Mouse (Mus musculus) embryonic facial prominence, embryonic 11.5 days (tissue): ENCODE measurements around the gene Ankrd33. TPM values are rescaled to one million over a fixed set of nuclear protein-coding genes. Genes with fewer than 3 reads are reported as not detected.

Experiments
- ATAC-seq: fragments of 200-750 bp; cut with Nextera tagmentation; replicated peaks from 2 replicates; pipeline ENCODE4 v1.8.0; 2017; ENCODE audit warnings: low read depth; ENCODE audit not compliant: insufficient number of reproducible peaks, low FRiP score, low TSS enrichment
- DNase-seq: peaks from one replicate; pipeline ENCODE4 v3.0.0-alpha.2; 2015; ENCODE audit warnings: low spot score
- H3K27ac ChIP-seq: fragments of 300-500 bp; sonication (generic); replicated peaks from 2 replicates; pipeline ENCODE4 v1.5.1; 2014; ENCODE audit warnings: mild to moderate bottlenecking, low read depth, low read length, control low read depth
- H3K27me3 ChIP-seq: fragments of 300-500 bp; sonication (generic); 2 replicates; pipeline ENCODE4 v1.6.1; 2014; ENCODE audit warnings: mild to moderate bottlenecking, low read length, moderate library complexity, mixed read lengths; ENCODE audit not compliant: control insufficient read depth, insufficient read depth
- H3K36me3 ChIP-seq: fragments of 300-500 bp; sonication (generic); replicated peaks from 2 replicates; pipeline ENCODE4 v1.6.1; 2014; ENCODE audit warnings: low read depth, mild to moderate bottlenecking, low read length, moderate library complexity, mixed read lengths; ENCODE audit not compliant: control insufficient read depth, insufficient read depth
- H3K4me1 ChIP-seq: fragments of 300-500 bp; sonication (generic); 2 replicates; pipeline ENCODE4 v1.6.1; 2014; ENCODE audit warnings: low read length, mixed read lengths; ENCODE audit not compliant: control insufficient read depth, insufficient read depth
- H3K4me2 ChIP-seq: fragments of 300-500 bp; sonication (generic); 2 replicates; pipeline ENCODE4 v1.6.1; 2014; ENCODE audit warnings: low read depth, mild to moderate bottlenecking, control low read depth, low read length, moderate library complexity
- H3K4me3 ChIP-seq: fragments of 300-500 bp; sonication (generic); 2 replicates; pipeline ENCODE4 v1.5.1; 2014; ENCODE audit warnings: low read depth, low read length, control low read depth
- H3K9ac ChIP-seq: fragments of 300-500 bp; sonication (generic); replicated peaks from 2 replicates; pipeline ENCODE4 v1.6.1; 2014; ENCODE audit warnings: mild to moderate bottlenecking, control low read depth, low read length
- H3K9me3 ChIP-seq: fragments of 300-500 bp; sonication (generic); replicated peaks from 2 replicates; pipeline ENCODE4 v1.6.1; 2016; ENCODE audit warnings: mild to moderate bottlenecking, low read length, inconsistent platforms, mixed read lengths; ENCODE audit not compliant: control insufficient read depth
- WGBS: fragments of 180-500 bp; shearing (Covaris S2); extraction: QIAGEN DNeasy Blood & Tissue Kit; methylation state at CpG from one replicate; pipeline ENCODE4 v1.1.7; 2014; 5-methylcytosine and 5-hydroxymethylcytosine counted together
- polyA plus RNA-seq: library from polyadenylated mRNA; unstranded; fragments of >200 nt; fragmentation: Nextera tagmentation; extraction: Ambion mirVana; gene quantifications from 2 replicates; pipeline ENCODE4 v1.2.1, GENCODE M21; 2014

The Ankrd33 gene
- polyA plus RNA-seq, 1 experiment from 2014 or later, result not detected

DNA sequence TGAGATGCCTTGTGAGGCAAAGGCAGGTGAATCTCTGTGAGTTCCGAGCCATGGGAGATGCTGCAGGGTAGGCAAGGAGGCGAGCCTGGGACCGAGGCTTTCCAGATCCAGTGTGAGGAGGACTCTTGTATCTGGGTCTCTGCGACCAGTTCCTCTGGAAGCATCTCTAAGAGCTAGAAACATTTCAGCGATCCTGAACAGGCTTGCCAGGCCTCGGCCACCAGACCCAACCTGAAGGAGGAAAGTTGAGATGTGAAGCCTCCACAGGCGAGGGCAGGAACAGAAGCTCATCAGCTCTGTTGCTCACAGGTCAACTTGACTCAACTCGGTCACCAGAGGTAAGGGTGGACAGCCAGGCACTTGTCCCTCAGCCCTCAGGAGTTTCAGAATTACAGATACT lies 24.0 kb upstream of the Ankrd33 start:
- no peak overlapping the region for H3K9ac ChIP-seq
- H3K4me2 ChIP-seq, result no peak overlapping the region
- H3K27ac ChIP-seq, result no peak overlapping the region
- ATAC-seq, result no peak
- WGBS, result 96% methylated on average over 8 of the region's 8 CpGs
- no peak overlapping the region for H3K4me3 ChIP-seq
- H3K27me3 ChIP-seq, result no peaks in the 10 kb centered on the region
- H3K4me1 ChIP-seq, result peaks cover 10% of the 10 kb centered on the region
- no peaks in the 10 kb centered on the region for H3K36me3 ChIP-seq
- DNase-seq, result no peak
- no peaks in the 10 kb centered on the region for H3K9me3 ChIP-seq

- Histone ChIP-seq H3K4me2 (no peak overlapping the region), H3K9ac (peak overlapping the region; percentile 23; the same call in 1 of the 2 replicates), H3K36me3 (no peaks in the 10 kb centered on the region), H3K27me3 (no peaks in the 10 kb centered on the region), H3K4me3 (no peak overlapping the region), H3K4me1 (peaks cover 10% of the 10 kb centered on the region), H3K9me3 (no peaks in the 10 kb centered on the region), H3K27ac (peak overlapping the region; percentile 48)
- ATAC-seq, result no peak
- no peak for DNase-seq
- 22% methylated on average over 14 of the region's 14 CpGs for WGBS
These were observed 23.3 kb upstream of the Ankrd33 start for GRCm38 (mm10) chr15:101092121-101092828.

DNA sequence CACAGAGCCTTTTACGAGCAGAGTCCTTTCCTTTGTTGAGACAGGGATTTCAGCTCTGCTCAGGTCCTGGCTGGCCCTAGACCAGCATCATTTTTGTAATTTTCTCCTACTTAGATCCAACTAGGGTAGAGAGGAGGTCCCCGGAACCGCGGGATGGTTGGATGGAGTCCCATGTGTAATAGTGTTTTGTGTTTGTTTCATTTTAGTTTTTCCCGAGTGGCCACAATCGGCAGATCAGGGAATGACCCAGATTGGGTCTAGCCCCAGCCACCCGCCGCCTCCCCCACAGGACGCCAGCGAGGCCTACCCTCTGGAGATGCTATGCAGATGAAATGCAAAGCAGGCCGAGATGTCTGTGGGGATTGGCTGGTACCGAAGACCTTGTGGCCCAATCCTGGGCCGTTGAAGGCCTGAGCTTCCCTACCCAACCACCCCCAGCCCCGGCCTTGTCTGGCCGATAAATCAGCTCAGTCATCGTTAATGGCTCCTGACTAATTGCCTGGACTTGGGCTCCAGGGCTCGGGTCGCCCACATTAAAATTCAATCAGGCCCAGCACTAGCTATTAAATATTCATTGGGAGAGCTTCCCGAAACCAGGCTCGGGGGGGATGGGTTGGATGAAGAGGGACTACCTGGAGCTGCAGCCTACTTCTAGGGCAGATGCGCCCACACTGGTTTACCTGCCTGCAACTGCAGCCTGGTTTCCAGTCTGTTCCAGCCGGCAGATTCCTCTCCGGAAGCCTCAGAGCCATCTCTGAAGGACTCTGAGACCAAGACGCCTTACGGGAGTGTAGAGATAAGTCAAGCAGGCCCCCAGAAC lies 22.5 kb upstream of the Ankrd33 start:
- Histone ChIP-seq H3K9me3 (no peaks in the 10 kb centered on the region), H3K27ac (peak overlapping the region; percentile 57), H3K9ac (peak overlapping the region; percentile 23; the same call in 1 of the 2 replicates), H3K27me3 (no peaks in the 10 kb centered on the region), H3K4me2 (peak overlapping the region; percentile 30), H3K4me1 (peaks cover 10% of the 10 kb centered on the region), H3K36me3 (no peaks in the 10 kb centered on the region), H3K4me3 (no peak overlapping the region)
- peak; percentile 84 for DNase-seq
- WGBS, result 7% methylated on average over 25 of the region's 25 CpGs
- ATAC-seq, result peak; percentile 81

DNA sequence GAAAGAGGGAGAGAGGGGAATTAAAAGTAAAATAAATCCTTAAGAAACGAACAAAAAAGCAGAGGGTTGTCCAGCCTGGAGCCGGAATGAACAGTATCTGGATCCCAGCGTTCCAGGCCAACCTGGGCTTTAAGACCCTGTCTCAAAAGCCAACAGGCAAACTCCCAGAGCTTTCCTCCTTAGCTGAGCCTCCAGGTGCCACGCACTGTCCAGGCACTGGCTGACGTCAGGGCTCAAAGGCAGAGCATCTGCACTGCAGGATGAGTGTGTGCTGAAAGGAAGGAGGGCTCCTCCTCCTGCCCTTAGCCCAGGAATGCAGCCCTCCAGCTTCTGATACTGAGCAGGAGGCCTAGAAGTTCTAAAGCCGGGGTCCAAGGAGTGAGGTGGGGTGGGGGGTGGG lies 21.6 kb upstream of the Ankrd33 start:
- H3K27ac ChIP-seq, result peak overlapping the region; percentile 57; the same call in 1 of the 2 replicates
- H3K4me2 ChIP-seq, result no peak overlapping the region
- WGBS, result 33% methylated on average over 6 of the region's 6 CpGs
- no peaks in the 10 kb centered on the region for H3K9me3 ChIP-seq
- peak; percentile 54 for DNase-seq
- H3K36me3 ChIP-seq, result no peaks in the 10 kb centered on the region
- H3K27me3 ChIP-seq, result no peaks in the 10 kb centered on the region
- ATAC-seq, result no peak
- H3K4me3 ChIP-seq, result no peak overlapping the region
- H3K4me1 ChIP-seq, result peaks cover 13% of the 10 kb centered on the region
- no peak overlapping the region for H3K9ac ChIP-seq

DNA sequence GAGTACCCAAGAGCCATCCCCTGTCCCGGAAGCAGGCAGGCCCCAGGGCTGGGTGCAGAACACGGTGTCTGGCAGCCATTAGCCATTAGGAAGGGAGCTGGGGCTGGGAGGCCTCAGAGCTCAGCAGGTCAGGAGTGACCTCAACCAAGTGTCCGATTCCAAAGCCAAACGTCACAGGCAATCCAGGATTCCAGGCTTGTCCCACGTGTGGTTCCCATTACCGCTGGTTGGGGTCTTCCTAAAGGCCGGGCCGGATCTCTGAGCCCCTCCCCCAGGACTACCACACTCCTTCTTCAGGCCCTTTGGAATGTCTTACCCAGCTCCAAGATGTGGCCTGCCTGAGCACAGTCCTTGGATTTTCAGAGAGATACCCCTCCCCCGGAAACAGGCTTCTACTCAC lies 20.6 kb upstream of the Ankrd33 start:
- no peaks in the 10 kb centered on the region for H3K9me3 ChIP-seq
- no peak for ATAC-seq
- WGBS, result 13% methylated on average over 9 of the region's 9 CpGs
- H3K4me1 ChIP-seq, result peaks cover 13% of the 10 kb centered on the region
- H3K4me2 ChIP-seq, result no peak overlapping the region
- peak overlapping the region; percentile 57 for H3K27ac ChIP-seq
- no peaks in the 10 kb centered on the region for H3K27me3 ChIP-seq
- H3K36me3 ChIP-seq, result no peaks in the 10 kb centered on the region
- peak; percentile 85 for DNase-seq
- H3K4me3 ChIP-seq, result no peak overlapping the region
- H3K9ac ChIP-seq, result no peak overlapping the region

DNA sequence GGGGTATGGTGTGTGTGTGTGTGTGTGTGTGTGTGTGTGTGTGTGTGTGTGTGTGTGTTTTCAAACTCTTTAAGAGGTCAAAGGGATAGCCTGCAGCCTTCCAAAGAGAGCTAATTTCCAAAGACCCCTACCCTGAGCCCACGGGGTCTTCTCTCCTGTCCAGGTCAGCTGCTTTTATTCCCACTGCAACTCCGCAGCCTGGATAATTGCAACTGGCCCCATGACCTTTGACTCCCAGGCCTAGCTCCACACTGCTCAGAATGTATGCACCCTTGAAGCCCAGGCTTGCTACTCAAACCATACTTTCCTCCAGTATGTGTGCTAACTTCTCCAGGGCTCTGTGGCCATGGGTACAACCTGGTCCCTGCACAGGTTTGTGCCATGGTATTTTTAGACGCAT lies 20.2 kb upstream of the Ankrd33 start:
- ATAC-seq, result no peak
- peaks cover 13% of the 10 kb centered on the region for H3K4me1 ChIP-seq
- DNase-seq, result no peak
- H3K36me3 ChIP-seq, result no peaks in the 10 kb centered on the region
- H3K9ac ChIP-seq, result no peak overlapping the region
- no peaks in the 10 kb centered on the region for H3K9me3 ChIP-seq
- peak overlapping the region; percentile 57; the same call in 1 of the 2 replicates for H3K27ac ChIP-seq
- H3K27me3 ChIP-seq, result no peaks in the 10 kb centered on the region
- 37% methylated on average over 3 of the region's 3 CpGs for whole genome bisulfite sequencing
- no peak overlapping the region for H3K4me3 ChIP-seq
- no peak overlapping the region for H3K4me2 ChIP-seq

DNA sequence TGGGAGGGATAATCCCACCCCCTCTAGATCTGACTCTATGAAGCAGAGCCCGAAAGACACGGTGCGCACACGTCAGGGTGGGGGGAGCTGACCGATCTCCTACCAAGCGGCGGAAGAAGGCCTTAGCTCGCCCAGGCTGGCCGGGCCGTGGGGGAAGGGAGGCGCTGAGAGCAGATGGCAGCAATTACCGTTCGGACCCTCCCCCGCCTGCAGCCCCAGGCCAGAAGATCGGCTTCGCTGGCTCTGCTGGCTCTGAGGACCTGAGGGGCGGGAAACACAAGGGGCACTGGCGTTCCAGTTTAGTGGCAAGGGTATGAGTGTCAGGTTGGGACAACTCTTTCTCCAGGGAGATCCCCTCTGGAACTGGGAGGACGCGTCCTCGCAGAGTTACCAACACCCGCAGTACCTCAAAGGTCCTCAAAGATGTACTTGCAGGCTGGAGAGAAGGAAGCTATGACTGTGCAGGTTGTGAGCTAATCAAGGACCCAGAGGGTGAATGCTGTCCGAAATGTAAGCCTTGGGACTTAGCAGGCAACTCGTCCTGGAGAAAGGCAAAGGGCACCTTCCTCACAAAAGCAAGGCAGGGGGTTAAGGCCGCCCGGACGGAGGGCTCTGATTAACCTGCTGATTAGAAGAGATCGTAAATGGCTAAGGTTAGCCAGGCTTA lies 17.4 kb upstream of the Ankrd33 start:
- H3K4me2 ChIP-seq, result peak overlapping the region; percentile 33
- peak overlapping the region; percentile 49 for H3K27ac ChIP-seq
- peaks cover 13% of the 10 kb centered on the region for H3K4me1 ChIP-seq
- no peaks in the 10 kb centered on the region; the same call in 1 of the 2 replicates for H3K9me3 ChIP-seq
- no peaks in the 10 kb centered on the region for H3K27me3 ChIP-seq
- no peaks in the 10 kb centered on the region for H3K36me3 ChIP-seq
- peak overlapping the region; percentile 25; the same call in 1 of the 2 replicates for H3K9ac ChIP-seq
- peak; percentile 73 for ATAC-seq
- WGBS, result 2% methylated on average over 28 of the region's 28 CpGs
- DNase-seq, result peak; percentile 91
- no peak overlapping the region for H3K4me3 ChIP-seq
